Mouse (Mus musculus) forebrain, embryonic 15.5 days (tissue): ENCODE measurements around the gene Bmpr1b. TPM values are rescaled to one million over a fixed set of nuclear protein-coding genes. Genes with fewer than 3 reads are reported as not detected.

ENCODE experiments used
- ATAC-seq: fragments of 200-750 bp; cut with Nextera tagmentation; replicated peaks from 2 replicates; pipeline ENCODE4 v1.8.0; 2017; ENCODE audit warnings: mild to moderate bottlenecking, moderate TSS enrichment, moderate library complexity
- H3K27ac ChIP-seq: fragments of 300-500 bp; sonication (generic); replicated peaks from 2 replicates; pipeline ENCODE4 v1.5.1; 2015; ENCODE audit warnings: mild to moderate bottlenecking, inconsistent platforms
- H3K27me3 ChIP-seq: fragments of 300-500 bp; sonication (generic); 2 replicates; pipeline ENCODE4 v1.6.1; 2015; ENCODE audit warnings: inconsistent platforms
- H3K36me3 ChIP-seq: fragments of 300-500 bp; sonication (generic); 2 replicates; pipeline ENCODE4 v1.6.1; 2015; ENCODE audit warnings: mild to moderate bottlenecking, inconsistent platforms
- H3K4me1 ChIP-seq: fragments of 300-500 bp; sonication (generic); 2 replicates; pipeline ENCODE4 v1.6.1; 2015; ENCODE audit warnings: inconsistent platforms
- H3K4me2 ChIP-seq: fragments of 300-500 bp; sonication (generic); replicated peaks from 2 replicates; pipeline ENCODE4 v1.6.1; 2015; ENCODE audit warnings: mild to moderate bottlenecking, inconsistent platforms
- H3K4me3 ChIP-seq: fragments of 300-500 bp; sonication (generic); 2 replicates; pipeline ENCODE4 v1.5.1; 2015; ENCODE audit warnings: mild to moderate bottlenecking, inconsistent platforms
- H3K9ac ChIP-seq: fragments of 300-500 bp; sonication (generic); replicated peaks from 2 replicates; pipeline ENCODE4 v1.6.1; 2015; ENCODE audit warnings: mild to moderate bottlenecking, inconsistent platforms
- H3K9me3 ChIP-seq: fragments of 300-500 bp; sonication (generic); 2 replicates; pipeline ENCODE4 v1.6.1; 2016; ENCODE audit warnings: inconsistent platforms
- WGBS: fragments of 180-500 bp; shearing (Covaris S2); methylation state at CpG from one replicate; pipeline ENCODE4 v1.1.7; 2015; ENCODE audit warnings: mixed read lengths; 5-methylcytosine and 5-hydroxymethylcytosine counted together
- polyA plus RNA-seq: library from polyadenylated mRNA; unstranded; fragments of >200 nt; fragmentation: Nextera tagmentation; extraction: Ambion mirVana; gene quantifications from 2 replicates; pipeline ENCODE4 v1.2.1, GENCODE M21; 2015

Bmpr1b gene
- polyA plus RNA-seq, 1 experiment from 2014 or later = 5.8 TPM

- Histone ChIP-seq H3K4me1 (no peaks in the 10 kb centered on the region), H3K27me3 (no peaks in the 10 kb centered on the region), H3K27ac (no peak overlapping the region), H3K9me3 (no peaks in the 10 kb centered on the region), H3K9ac (no peak overlapping the region), H3K36me3 (no peaks in the 10 kb centered on the region), H3K4me3 (no peak overlapping the region), H3K4me2 (no peak overlapping the region)
- no peak for ATAC-seq
- WGBS = 76% methylated on average over 6 of the region's 6 CpGs
Measured at GRCm38 (mm10) chr3:142106227-142106626, 63.0 kb downstream of the Bmpr1b start.

DNA sequence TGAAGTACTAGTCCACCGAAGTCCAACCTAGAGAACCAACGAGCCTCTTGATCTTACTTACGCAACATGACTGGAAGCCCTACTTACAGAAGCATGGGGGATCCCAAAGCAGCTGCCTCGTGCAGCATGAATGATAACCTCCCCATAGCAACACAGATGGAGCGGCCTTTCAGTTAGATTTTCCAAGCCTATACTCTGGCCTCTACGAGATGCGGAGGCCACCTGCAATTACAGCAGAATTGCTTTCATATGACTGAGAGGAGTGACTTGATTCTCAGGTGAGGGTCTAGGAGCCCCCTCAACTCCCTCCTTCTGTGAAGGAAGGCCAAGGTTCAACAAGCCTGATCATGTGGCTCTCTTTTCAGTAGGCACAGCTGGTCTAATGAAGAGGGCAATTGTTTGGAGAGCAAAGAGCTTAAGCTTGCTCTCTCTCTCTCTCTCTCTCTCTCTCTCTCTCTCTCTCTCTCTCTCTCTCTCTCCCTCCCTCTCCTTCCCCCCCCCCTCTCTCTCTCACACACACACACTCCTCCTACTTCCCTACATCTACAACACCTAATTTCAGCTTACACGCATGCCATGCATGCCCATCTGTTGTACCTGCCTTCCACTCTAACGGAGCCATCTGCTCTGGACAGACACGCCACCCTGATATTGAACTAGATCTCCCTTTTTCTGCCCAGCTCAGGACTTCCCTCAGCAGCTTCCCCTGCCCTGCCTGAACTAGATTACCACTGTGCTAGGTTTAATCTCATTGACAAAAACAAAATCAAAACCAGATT is 65.0 kb downstream of the Bmpr1b start:
- WGBS = 84% methylated on average over 10 of the region's 10 CpGs
- no peaks in the 10 kb centered on the region for H3K4me1 ChIP-seq
- H3K27ac ChIP-seq = no peak overlapping the region
- no peaks in the 10 kb centered on the region for H3K36me3 ChIP-seq
- no peak overlapping the region for H3K4me2 ChIP-seq
- no peaks in the 10 kb centered on the region for H3K9me3 ChIP-seq
- H3K27me3 ChIP-seq = no peaks in the 10 kb centered on the region
- no peak overlapping the region for H3K4me3 ChIP-seq
- no peak for ATAC-seq
- no peak overlapping the region for H3K9ac ChIP-seq

DNA sequence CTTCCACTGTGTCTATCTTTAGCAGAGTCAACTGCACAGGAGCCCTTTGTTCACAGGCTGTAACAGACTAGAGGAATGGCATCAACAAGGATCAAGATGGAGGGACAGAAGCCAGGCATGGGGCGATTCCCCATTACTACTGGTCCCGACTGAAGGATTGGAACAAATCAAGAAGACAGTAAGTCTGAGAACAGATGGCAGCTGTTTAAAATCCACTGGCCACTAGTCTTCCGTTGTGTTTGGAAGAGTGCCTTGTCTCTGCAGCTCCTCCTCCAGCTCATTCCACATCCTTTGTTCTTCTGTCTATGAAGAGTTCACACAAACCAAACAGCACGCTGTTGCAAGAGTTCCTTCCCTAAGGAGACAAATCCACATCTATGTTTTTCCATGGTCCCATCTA is 65.6 kb downstream of the Bmpr1b start:
- no peaks in the 10 kb centered on the region for H3K9me3 ChIP-seq

GRCm38 (mm10) chr3:142099151-142099550 is 70.1 kb downstream of the Bmpr1b start:
- no peak overlapping the region for H3K4me3 ChIP-seq
- no peak overlapping the region for H3K27ac ChIP-seq
- H3K9me3 ChIP-seq = no peaks in the 10 kb centered on the region
- no peaks in the 10 kb centered on the region for H3K4me1 ChIP-seq
- no peaks in the 10 kb centered on the region for H3K27me3 ChIP-seq
- H3K36me3 ChIP-seq = no peaks in the 10 kb centered on the region
- no peak overlapping the region for H3K4me2 ChIP-seq
- no peak overlapping the region for H3K9ac ChIP-seq
- ATAC-seq = no peak
- WGBS = 86% methylated on average over 2 of the region's 2 CpGs

More for the DNA sequence above, 65.6 kb downstream of the Bmpr1b start:
- Histone ChIP-seq H3K4me2 (no peak overlapping the region), H3K27ac (no peak overlapping the region), H3K4me1 (no peaks in the 10 kb centered on the region), H3K4me3 (no peak overlapping the region), H3K9ac (no peak overlapping the region), H3K27me3 (no peaks in the 10 kb centered on the region), H3K36me3 (no peaks in the 10 kb centered on the region)
- 83% methylated on average over 4 of the region's 4 CpGs for WGBS
- no peak for ATAC-seq

- no peaks in the 10 kb centered on the region for H3K27me3 ChIP-seq
- no peaks in the 10 kb centered on the region for H3K4me1 ChIP-seq
- H3K4me2 ChIP-seq = no peak overlapping the region
- H3K36me3 ChIP-seq = no peaks in the 10 kb centered on the region
- ATAC-seq = no peak
- no peaks in the 10 kb centered on the region for H3K9me3 ChIP-seq
- no peak overlapping the region for H3K9ac ChIP-seq
- no peak overlapping the region for H3K4me3 ChIP-seq
- 65% methylated on average over 4 of the region's 4 CpGs for WGBS
- H3K27ac ChIP-seq = no peak overlapping the region
Measured at GRCm38 (mm10) chr3:142094049-142094448, 75.2 kb downstream of the Bmpr1b start.

DNA sequence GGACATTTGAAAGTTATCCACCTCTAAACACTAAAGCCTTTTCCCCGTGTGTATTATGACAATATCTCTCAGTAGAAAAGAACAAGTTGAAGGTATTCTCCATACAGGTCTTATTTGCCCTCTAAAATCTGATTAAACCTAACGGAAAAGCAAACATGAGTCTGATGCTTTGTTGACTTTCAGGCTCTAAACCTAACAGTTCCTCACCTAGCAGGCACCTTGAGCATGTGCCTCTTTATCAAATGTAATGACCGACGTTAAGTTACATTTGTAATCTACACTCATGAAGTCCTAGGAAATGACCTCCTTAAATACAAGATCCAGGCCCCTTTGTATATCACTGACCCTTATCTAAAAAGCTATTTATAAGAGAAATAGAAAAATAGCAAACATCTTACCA is 79.5 kb downstream of the Bmpr1b start:
- no peaks in the 10 kb centered on the region for H3K9me3 ChIP-seq
- H3K4me1 ChIP-seq = no peaks in the 10 kb centered on the region
- no peak overlapping the region for H3K9ac ChIP-seq
- H3K27me3 ChIP-seq = no peaks in the 10 kb centered on the region
- H3K4me2 ChIP-seq = no peak overlapping the region
- no peak overlapping the region for H3K4me3 ChIP-seq
- ATAC-seq = no peak
- 90% methylated on average over 4 of the region's 4 CpGs for WGBS
- H3K27ac ChIP-seq = no peak overlapping the region
- no peaks in the 10 kb centered on the region for H3K36me3 ChIP-seq

- no peak for ATAC-seq
Measured at GRCm38 (mm10) chr3:142085938-142086337, 83.3 kb downstream of the Bmpr1b start.

DNA sequence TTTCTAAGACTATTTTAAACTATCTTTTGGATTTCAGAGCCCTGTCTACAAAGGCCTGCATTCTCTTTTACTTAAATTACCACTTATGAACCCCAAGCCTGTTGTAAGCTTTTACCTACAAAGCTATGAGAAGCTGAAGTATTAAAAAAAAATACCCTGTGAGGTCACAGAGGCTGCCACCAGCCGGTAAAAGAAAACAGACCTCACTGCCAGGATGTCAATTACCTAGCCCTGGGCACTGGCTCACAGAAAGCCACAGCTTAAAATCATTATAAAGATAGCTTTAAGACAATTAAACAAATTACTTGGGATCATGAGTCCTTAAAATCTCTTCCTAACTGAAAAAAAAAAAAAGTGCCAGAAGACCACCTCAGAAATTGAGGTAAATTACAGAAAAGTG is 85.1 kb downstream of the Bmpr1b start:
- H3K4me2 ChIP-seq = no peak overlapping the region
- no peaks in the 10 kb centered on the region for H3K9me3 ChIP-seq
- H3K4me3 ChIP-seq = no peak overlapping the region
- no peaks in the 10 kb centered on the region for H3K4me1 ChIP-seq
- 11% methylated on average over 1 of the region's 1 CpGs for WGBS
- no peak overlapping the region for H3K9ac ChIP-seq
- no peaks in the 10 kb centered on the region for H3K27me3 ChIP-seq
- H3K36me3 ChIP-seq = no peaks in the 10 kb centered on the region
- no peak for ATAC-seq
- no peak overlapping the region for H3K27ac ChIP-seq

More at GRCm38 (mm10) chr3:142085938-142086337, 83.3 kb downstream of the Bmpr1b start:
- Histone ChIP-seq H3K27ac (no peak overlapping the region), H3K4me3 (no peak overlapping the region), H3K4me1 (no peaks in the 10 kb centered on the region), H3K9me3 (no peaks in the 10 kb centered on the region), H3K27me3 (no peaks in the 10 kb centered on the region), H3K4me2 (no peak overlapping the region), H3K9ac (no peak overlapping the region), H3K36me3 (no peaks in the 10 kb centered on the region)
- WGBS = 79% methylated on average over 3 of the region's 3 CpGs

DNA sequence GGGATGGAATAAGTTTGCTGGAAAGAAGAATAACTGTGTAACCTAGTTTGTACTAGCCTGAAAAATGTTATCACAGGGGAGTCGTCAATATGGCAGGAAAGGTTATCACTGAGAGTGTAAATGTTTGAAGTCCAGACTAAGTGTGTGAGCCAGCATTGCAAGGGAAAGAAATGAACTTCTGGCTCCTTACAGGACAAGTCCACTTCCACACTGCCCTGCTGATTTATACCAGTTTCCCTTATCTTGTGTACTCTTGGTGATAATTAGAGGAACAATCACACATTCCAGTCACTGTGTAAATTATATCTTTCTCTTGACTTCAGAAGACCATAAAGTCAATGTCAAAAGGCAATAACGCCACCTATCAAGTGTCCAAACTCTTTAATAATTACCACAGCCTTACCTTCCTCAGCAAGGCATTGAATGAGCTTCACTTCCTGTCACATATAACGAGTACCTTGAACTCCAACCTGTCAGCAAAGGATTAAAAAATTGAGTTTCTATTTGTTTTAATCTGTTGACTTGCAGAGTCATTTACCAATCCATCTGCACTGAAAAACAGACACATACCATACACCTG is 91.4 kb downstream of the Bmpr1b start:
- H3K27ac ChIP-seq = no peak overlapping the region
- no peaks in the 10 kb centered on the region for H3K4me1 ChIP-seq
- H3K4me3 ChIP-seq = no peak overlapping the region
- no peak overlapping the region for H3K9ac ChIP-seq
- ATAC-seq = no peak
- WGBS = 76% methylated on average over 3 of the region's 3 CpGs
- H3K4me2 ChIP-seq = no peak overlapping the region
- no peaks in the 10 kb centered on the region for H3K36me3 ChIP-seq
- H3K9me3 ChIP-seq = no peaks in the 10 kb centered on the region
- H3K27me3 ChIP-seq = no peaks in the 10 kb centered on the region

DNA sequence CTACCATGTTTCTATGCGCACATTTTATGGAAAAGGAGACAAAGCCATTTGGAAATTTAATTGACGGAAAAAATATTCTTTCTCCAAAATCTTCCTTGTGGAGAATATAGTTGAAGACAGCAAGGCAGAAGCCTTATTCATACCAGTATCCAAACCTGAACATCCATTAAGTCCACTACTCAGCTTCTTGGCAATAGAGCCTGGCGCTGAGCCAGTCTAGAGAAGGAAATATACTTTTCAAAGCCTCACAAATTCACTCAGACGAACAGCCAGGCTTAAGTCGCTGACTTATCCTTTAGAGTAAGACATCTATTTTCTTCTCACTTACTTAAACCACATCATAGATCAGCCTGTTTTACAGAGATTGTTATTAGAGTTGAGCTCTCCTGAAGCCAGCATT is 97.6 kb downstream of the Bmpr1b start:
- Histone ChIP-seq H3K27me3 (no peaks in the 10 kb centered on the region), H3K4me1 (no peaks in the 10 kb centered on the region), H3K4me2 (no peak overlapping the region), H3K27ac (no peak overlapping the region), H3K9ac (no peak overlapping the region), H3K9me3 (no peaks in the 10 kb centered on the region), H3K36me3 (no peaks in the 10 kb centered on the region), H3K4me3 (no peak overlapping the region)
- WGBS = 88% methylated on average over 5 of the region's 5 CpGs
- ATAC-seq = no peak

DNA sequence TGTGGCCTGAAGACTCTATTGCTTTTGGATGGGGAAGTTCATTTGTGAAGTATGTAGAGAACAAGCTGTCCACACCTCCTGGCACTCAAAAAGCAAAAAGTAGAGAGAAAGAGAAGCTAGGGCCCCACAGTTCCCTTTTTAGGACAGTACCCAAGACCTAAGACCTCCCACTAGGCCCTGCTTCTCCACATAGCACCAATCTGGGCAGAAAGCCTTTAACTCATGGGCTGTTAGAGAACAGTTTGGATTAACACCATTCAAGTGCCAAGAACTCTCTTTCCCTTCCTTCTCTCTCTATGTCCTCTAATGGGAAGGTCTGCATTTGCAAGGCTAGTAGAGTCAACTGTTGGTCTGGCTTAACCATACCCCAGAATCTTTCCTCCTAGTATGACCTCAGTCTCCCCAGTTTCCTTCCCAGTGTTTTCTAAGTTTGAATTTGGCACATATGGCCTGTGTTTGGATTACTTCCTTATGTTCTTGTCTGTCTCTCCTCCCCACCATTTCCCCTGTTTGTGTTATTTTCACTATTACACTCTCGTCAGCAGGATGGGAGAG is 102.4 kb downstream of the Bmpr1b start:
- Histone ChIP-seq H3K27me3 (no peaks in the 10 kb centered on the region), H3K36me3 (no peaks in the 10 kb centered on the region), H3K27ac (no peak overlapping the region), H3K4me1 (peaks cover 5% of the 10 kb centered on the region; the same call in 1 of the 2 replicates), H3K4me3 (no peak overlapping the region), H3K4me2 (no peak overlapping the region), H3K9me3 (no peaks in the 10 kb centered on the region), H3K9ac (no peak overlapping the region)
- ATAC-seq = no peak
- 68% methylated on average over 1 of the region's 1 CpGs for WGBS

- 76% methylated on average over 5 of the region's 5 CpGs for WGBS
- Histone ChIP-seq H3K4me2 (no peak overlapping the region), H3K36me3 (no peaks in the 10 kb centered on the region), H3K27me3 (no peaks in the 10 kb centered on the region), H3K9ac (no peak overlapping the region), H3K4me3 (no peak overlapping the region), H3K27ac (no peak overlapping the region), H3K9me3 (no peaks in the 10 kb centered on the region), H3K4me1 (peaks cover 5% of the 10 kb centered on the region; the same call in 1 of the 2 replicates)
- ATAC-seq = no peak
Measured at GRCm38 (mm10) chr3:142065111-142065510, 104.1 kb downstream of the Bmpr1b start.
